In genomic region chr2:30994853-30995252, GRCm38 (mm10) we compare ENCODE assay signal across 1 mouse cellular context.
TF ChIP-seq lines count a peak whose summit lies in the region.

No protein-coding gene starts in this region.

TF ChIP-seq in myocyte, 11 proteins besides CTCF, POLR2A, EP300 and RAD21 (continued from another document):
- TF ChIP-seq MYOD1 (IDR thresholded peaks at IDR 0.05; ENCODE audit: control insufficient read depth in 1 of 3, insufficient read length in 2 of 3, low read depth in 2 of 3) (peak in 2 of 3 experiments; percentile 66 to 77), USF1 (IDR thresholded peaks at IDR 0.05; ENCODE audit: low read depth) (no peak), SRF (IDR thresholded peaks at IDR 0.05; ENCODE audit: control insufficient read depth, insufficient read length, low read depth) (no peak), MYOG (IDR thresholded peaks at IDR 0.05; ENCODE audit: control insufficient read depth in 1 of 3, insufficient read depth in 1 of 3, insufficient read length in 2 of 3, low read depth in 2 of 3) (peak in 2 of 3 experiments; percentile 29 to 52), E2F4 (IDR thresholded peaks at IDR 0.05; ENCODE audit: insufficient read depth) (no peak)
TF ChIP-seq in myocyte: peak in this region for 2.
